Mouse (Mus musculus): Measurements from ENCODE around the gene Ntn3. TPM values are rescaled to one million over a fixed set of nuclear protein-coding genes. Genes with fewer than 3 reads are reported as not detected.

Ntn3 gene
- total RNA-seq, 1 experiment = 4.1 TPM

GRCm38 (mm10) chr17:24169317-24170065, 39.8 kb downstream of the Ntn3 start, which contains the start of gene Atp6v0c:
TSS of gene Atp6v0c (minus strand) at chr17:24169702.
- Histone ChIP-seq H3K4me1 (ENCODE audit: control insufficient read depth in 2 of 2, insufficient read depth in 2 of 2, low read length in 2 of 2, poor library complexity in 1 of 2) (peaks cover 8 to 16% of the 10 kb centered on the region in 2 experiments; a peak in 3 of 4 replicates), H3K9me3 (ENCODE audit: control insufficient read depth, insufficient read depth, low read depth, low read length) (no peaks in the 10 kb centered on the region), H3K36me3 (ENCODE audit: control insufficient read depth, insufficient read depth, low read length, poor library complexity, severe bottlenecking) (peaks cover 18% of the 10 kb centered on the region), H3K9ac (ENCODE audit: insufficient read depth, low read depth, low read length, poor library complexity, severe bottlenecking) (peak within 1 kb of the TSS; percentile 97), H3K4me3 (ENCODE audit: insufficient read depth in 1 of 2, low read depth in 1 of 2, low read length in 2 of 2, poor library complexity in 1 of 2, severe bottlenecking in 1 of 2) (peak within 1 kb of the TSS; percentile 89 to 94), H3K27ac (ENCODE audit: insufficient read depth, low read depth, low read length, poor library complexity, severe bottlenecking) (peak within 1 kb of the TSS; percentile 96)
- peak; percentile 95 for DNase-seq (ENCODE audit: low read depth, low spot score)
- in situ Hi-C loops (cut with MboI; ENCODE audit: low sequenced_read_pairs in 2 of 2, unreplicated experiment in 2 of 2) = no loop called here
- TF ChIP-seq ZC3H11A (IDR thresholded peaks at IDR 0.05; ENCODE audit: borderline replicate concordance, low read depth, low read length) (no peak), MAFK (IDR thresholded peaks at IDR 0.05; ENCODE audit: insufficient read depth, low read depth, low read length) (no peak), CHD2 (IDR thresholded peaks at IDR 0.05; ENCODE audit: low read depth, low read length) (no peak), HCFC1 (IDR thresholded peaks at IDR 0.05; ENCODE audit: borderline replicate concordance, insufficient read depth, low read length) (no peak), ZNF384 (IDR thresholded peaks at IDR 0.05; ENCODE audit: low read depth, low read length) (no peak)

- H3K36me3 ChIP-seq (ENCODE audit: control insufficient read depth, insufficient read depth, low read length, poor library complexity, severe bottlenecking) = peaks cover 20% of the 10 kb centered on the region
- H3K4me3 ChIP-seq (ENCODE audit: insufficient read depth in 1 of 2, low read depth in 1 of 2, low read length in 2 of 2, poor library complexity in 1 of 2, severe bottlenecking in 1 of 2) = peak overlapping the region; percentile 89 to 94
- no peak for TF ChIP-seq CHD2 (IDR thresholded peaks at IDR 0.05; ENCODE audit: low read depth, low read length)
- no peak for TF ChIP-seq MAFK (IDR thresholded peaks at IDR 0.05; ENCODE audit: insufficient read depth, low read depth, low read length)
- TF ChIP-seq HCFC1 (IDR thresholded peaks at IDR 0.05; ENCODE audit: borderline replicate concordance, insufficient read depth, low read length) = no peak
- no peak for TF ChIP-seq ZNF384 (IDR thresholded peaks at IDR 0.05; ENCODE audit: low read depth, low read length)
- TF ChIP-seq ZC3H11A (IDR thresholded peaks at IDR 0.05; ENCODE audit: borderline replicate concordance, low read depth, low read length) = no peak
- DNase-seq (ENCODE audit: low read depth, low spot score) = no peak
- peak overlapping the region; percentile 97 for H3K9ac ChIP-seq (ENCODE audit: insufficient read depth, low read depth, low read length, poor library complexity, severe bottlenecking)
- peaks cover 8 to 16% of the 10 kb centered on the region in 2 experiments; a peak in 3 of 4 replicates for H3K4me1 ChIP-seq (ENCODE audit: control insufficient read depth in 2 of 2, insufficient read depth in 2 of 2, low read length in 2 of 2, poor library complexity in 1 of 2)
- in situ Hi-C loops (cut with MboI; ENCODE audit: low sequenced_read_pairs in 2 of 2, unreplicated experiment in 2 of 2) = no loop called here
- peak overlapping the region; percentile 96 for H3K27ac ChIP-seq (ENCODE audit: insufficient read depth, low read depth, low read length, poor library complexity, severe bottlenecking)
- no peaks in the 10 kb centered on the region for H3K9me3 ChIP-seq (ENCODE audit: control insufficient read depth, insufficient read depth, low read depth, low read length)
Measured at GRCm38 (mm10) chr17:24168590-24169277, 40.6 kb downstream of the Ntn3 start.

GRCm38 (mm10) chr17:24167891-24168505, 41.3 kb downstream of the Ntn3 start:
- Histone ChIP-seq H3K9ac (ENCODE audit: insufficient read depth, low read depth, low read length, poor library complexity, severe bottlenecking) (peak overlapping the region; percentile 97), H3K27ac (ENCODE audit: insufficient read depth, low read depth, low read length, poor library complexity, severe bottlenecking) (no peak overlapping the region), H3K4me1 (ENCODE audit: control insufficient read depth in 2 of 2, insufficient read depth in 2 of 2, low read length in 2 of 2, poor library complexity in 1 of 2) (peaks cover 8 to 16% of the 10 kb centered on the region in 2 experiments; a peak in 3 of 4 replicates), H3K4me3 (ENCODE audit: insufficient read depth in 1 of 2, low read depth in 1 of 2, low read length in 2 of 2, poor library complexity in 1 of 2, severe bottlenecking in 1 of 2) (peak overlapping the region; percentile 89 to 94), H3K36me3 (ENCODE audit: control insufficient read depth, insufficient read depth, low read length, poor library complexity, severe bottlenecking) (peaks cover 20% of the 10 kb centered on the region), H3K9me3 (ENCODE audit: control insufficient read depth, insufficient read depth, low read depth, low read length) (no peaks in the 10 kb centered on the region)
- in situ Hi-C loops (cut with MboI; ENCODE audit: low sequenced_read_pairs in 2 of 2, unreplicated experiment in 2 of 2) = no loop called here
- DNase-seq (ENCODE audit: low read depth, low spot score) = no peak
- TF ChIP-seq HCFC1 (IDR thresholded peaks at IDR 0.05; ENCODE audit: borderline replicate concordance, insufficient read depth, low read length) (no peak), MAFK (IDR thresholded peaks at IDR 0.05; ENCODE audit: insufficient read depth, low read depth, low read length) (no peak), ZNF384 (IDR thresholded peaks at IDR 0.05; ENCODE audit: low read depth, low read length) (no peak), ZC3H11A (IDR thresholded peaks at IDR 0.05; ENCODE audit: borderline replicate concordance, low read depth, low read length) (no peak), CHD2 (IDR thresholded peaks at IDR 0.05; ENCODE audit: low read depth, low read length) (no peak)

GRCm38 (mm10) chr17:24167120-24167519, 42.2 kb downstream of the Ntn3 start:
- in situ Hi-C loops (cut with MboI; ENCODE audit: low sequenced_read_pairs in 2 of 2, unreplicated experiment in 2 of 2) = no loop called here
- DNase-seq (ENCODE audit: low read depth, low spot score) = no peak
- peaks cover 20% of the 10 kb centered on the region for H3K36me3 ChIP-seq (ENCODE audit: control insufficient read depth, insufficient read depth, low read length, poor library complexity, severe bottlenecking)
- TF ChIP-seq ZNF384 (IDR thresholded peaks at IDR 0.05; ENCODE audit: low read depth, low read length) (no peak), MAFK (IDR thresholded peaks at IDR 0.05; ENCODE audit: insufficient read depth, low read depth, low read length) (no peak), HCFC1 (IDR thresholded peaks at IDR 0.05; ENCODE audit: borderline replicate concordance, insufficient read depth, low read length) (no peak), CHD2 (IDR thresholded peaks at IDR 0.05; ENCODE audit: low read depth, low read length) (no peak), ZC3H11A (IDR thresholded peaks at IDR 0.05; ENCODE audit: borderline replicate concordance, low read depth, low read length) (no peak)
- H3K9me3 ChIP-seq (ENCODE audit: control insufficient read depth, insufficient read depth, low read depth, low read length) = no peaks in the 10 kb centered on the region
- no peak overlapping the region for H3K9ac ChIP-seq (ENCODE audit: insufficient read depth, low read depth, low read length, poor library complexity, severe bottlenecking)
- H3K4me3 ChIP-seq (ENCODE audit: insufficient read depth in 1 of 2, low read depth in 1 of 2, low read length in 2 of 2, poor library complexity in 1 of 2, severe bottlenecking in 1 of 2) = no peak overlapping the region
- H3K27ac ChIP-seq (ENCODE audit: insufficient read depth, low read depth, low read length, poor library complexity, severe bottlenecking) = no peak overlapping the region
- H3K4me1 ChIP-seq (ENCODE audit: control insufficient read depth in 2 of 2, insufficient read depth in 2 of 2, low read length in 2 of 2, poor library complexity in 1 of 2) = peaks cover 8 to 19% of the 10 kb centered on the region in 2 experiments; a peak in 3 of 4 replicates
